Mouse (Mus musculus): ENCODE results near the gene Mttp.

Mttp gene

GRCm38 (mm10) chr3:138053969-138054368 is 90.8 kb downstream of the Mttp start:
- DNase-seq (ENCODE audit: low spot score in 2 of 2), result no peak

- DNase-seq (ENCODE audit: low spot score in 2 of 2), result no peak
Observed at GRCm38 (mm10) chr3:138051431-138051830, 93.3 kb downstream of the Mttp start.

GRCm38 (mm10) chr3:138050772-138051171 is 94.0 kb downstream of the Mttp start:
- no peak for DNase-seq (ENCODE audit: low spot score in 2 of 2)

- DNase-seq (ENCODE audit: low spot score in 2 of 2), result no peak
Observed at GRCm38 (mm10) chr3:138049555-138049954, 95.2 kb downstream of the Mttp start.

GRCm38 (mm10) chr3:138043316-138043715 is 101.5 kb downstream of the Mttp start:
- DNase-seq (ENCODE audit: low spot score in 2 of 2), result no peak

- DNase-seq (ENCODE audit: low spot score in 2 of 2), result no peak
Observed at GRCm38 (mm10) chr3:138041591-138042301, 103.0 kb downstream of the Mttp start.

- no peak for DNase-seq (ENCODE audit: low spot score in 2 of 2)
Observed at GRCm38 (mm10) chr3:138040938-138041337, 103.8 kb downstream of the Mttp start.
